Mouse (Mus musculus): ENCODE measurements around the gene Kiss1r.
A peak's percentile ranks its signal among the peaks of the same experiment; 100 is the strongest.

The Kiss1r gene

GRCm38 (mm10) chr10:79897316-79898245, 19.2 kb upstream of the Kiss1r start:
- no peak for DNase-seq

- DNase-seq, result no peak
These were observed 15.8 kb upstream of the Kiss1r start for GRCm38 (mm10) chr10:79900951-79901410.

- no peak for DNase-seq
These were observed 10.1 kb upstream of the Kiss1r start for GRCm38 (mm10) chr10:79906712-79907111.

- DNase-seq, result no peak
These were observed 9.4 kb upstream of the Kiss1r start for GRCm38 (mm10) chr10:79907415-79907814.

- DNase-seq, result peak; percentile 99
These were observed 8.3 kb upstream of the Kiss1r start, which contains the start of gene Med16 for GRCm38 (mm10) chr10:79908167-79909091. TSS of gene Med16 (minus strand) at chr10:79908923.

GRCm38 (mm10) chr10:79909092-79909922, 7.5 kb upstream of the Kiss1r start:
- DNase-seq, result no peak

GRCm38 (mm10) chr10:79910556-79910955, 6.2 kb upstream of the Kiss1r start, which contains the start of gene Gm26602:
TSS of gene Gm26602 (plus strand) at chr10:79910856.
- no peak for DNase-seq

- no peak for DNase-seq
These were observed 4.4 kb upstream of the Kiss1r start for GRCm38 (mm10) chr10:79912412-79912811.

- no peak for DNase-seq
These were observed 2.4 kb upstream of the Kiss1r start for GRCm38 (mm10) chr10:79914131-79914947.

- no peak for DNase-seq
These were observed 1.7 kb upstream of the Kiss1r start for GRCm38 (mm10) chr10:79914948-79915596.

- DNase-seq, result no peak
These were observed 690 bp upstream of the Kiss1r start for GRCm38 (mm10) chr10:79916081-79916480.

- no peak for DNase-seq
These were observed 845 bp downstream of the Kiss1r start for GRCm38 (mm10) chr10:79917532-79918100.

GRCm38 (mm10) chr10:79918231-79919078, 1.7 kb downstream of the Kiss1r start:
- no peak for DNase-seq

- peak; percentile 64 for DNase-seq
These were observed 2.6 kb downstream of the Kiss1r start for GRCm38 (mm10) chr10:79919251-79919849.

- no peak for DNase-seq
These were observed 3.5 kb downstream of the Kiss1r start for GRCm38 (mm10) chr10:79920056-79920890.

GRCm38 (mm10) chr10:79920958-79921535, 4.3 kb downstream of the Kiss1r start, which contains the start of gene R3hdm4:
TSS of gene R3hdm4 (minus strand) at chr10:79921208.
- DNase-seq, result peak; percentile 67

GRCm38 (mm10) chr10:79921572-79921971, 4.8 kb downstream of the Kiss1r start:
- peak; percentile 49 for DNase-seq
